In genomic region chr1:75338091-75338694, GRCm38 (mm10) we compare ENCODE assay signal across 10 mouse cellular contexts. TPM values are rescaled to one million over a fixed set of nuclear protein-coding genes. Genes with fewer than 3 reads are reported as not detected.
DNase-seq lines count a peak whose midpoint lies in the region; ATAC-seq and TF ChIP-seq lines count a peak whose summit lies in the region.
"Had no signal": no experiment of that assay in that cellular context is flagged by ENCODE, and none has a peak within 500 bp of the region (broad histone marks: within the 10 kb centered on the region; RNA-seq: fewer than 3 reads in every experiment).

No protein-coding gene starts in this region.

- intact Hi-C loops in heart, adult 2 months (cut with DNase I), result no loop called here

- peak overlapping the region; percentile 29 for H3K4me2 ChIP-seq in kidney, embryonic 14.5 days (replicated peaks; ENCODE audit: low read depth, low read length)
- H3K4me2 ChIP-seq in intestine, embryonic 14.5 days (ENCODE audit: low read length), result peak overlapping the region; percentile 32
- H3K4me2 ChIP-seq in midbrain, embryonic 16.5 days (ENCODE audit: low read length), result no peak overlapping the region

- no peak for TF ChIP-seq POLR2A in brain, embryonic 14.5 days (IDR thresholded peaks at IDR 0.05; ENCODE audit: borderline replicate concordance, extremely low read depth, insufficient read depth, insufficient read length, poor library complexity, severe bottlenecking)
- TF ChIP-seq POLR2A in heart, adult 2 months (IDR thresholded peaks at IDR 0.05; ENCODE audit: insufficient read depth, low read depth, low read length), result no peak

- no peaks in the 10 kb centered on the region for H3K36me3 ChIP-seq in kidney, embryonic 14.5 days (ENCODE audit: control insufficient read depth, insufficient read depth, low read length)
- no peaks in the 10 kb centered on the region for H3K36me3 ChIP-seq in intestine, embryonic 14.5 days (ENCODE audit: control insufficient read depth, insufficient read depth, low read length)
- H3K36me3 ChIP-seq in midbrain, embryonic 16.5 days (ENCODE audit: control insufficient read depth, insufficient read depth, low read length), result no peaks in the 10 kb centered on the region
- H3K36me3 ChIP-seq in heart, adult 2 months (ENCODE audit: control insufficient read depth, insufficient read depth, low read length), result no peaks in the 10 kb centered on the region

- H3K4me1 ChIP-seq in kidney, embryonic 14.5 days (ENCODE audit: control insufficient read depth, insufficient read depth, low read length), result peaks cover 30% of the 10 kb centered on the region
- H3K4me1 ChIP-seq in intestine, embryonic 14.5 days (replicated peaks; ENCODE audit: control insufficient read depth, insufficient read depth, low read length), result peaks cover 29% of the 10 kb centered on the region
- H3K4me1 ChIP-seq in midbrain, embryonic 16.5 days (ENCODE audit: control insufficient read depth, insufficient read depth, low read length), result peaks cover 24% of the 10 kb centered on the region
- no peaks in the 10 kb centered on the region for H3K4me1 ChIP-seq in heart, adult 2 months (ENCODE audit: control insufficient read depth, insufficient read depth, low read length)

- H3K27me3 ChIP-seq in kidney, embryonic 14.5 days (ENCODE audit: control insufficient read depth, insufficient read depth, low read length), result no peaks in the 10 kb centered on the region
- H3K27me3 ChIP-seq in intestine, embryonic 14.5 days (replicated peaks; ENCODE audit: control insufficient read depth, insufficient read depth, low read length), result no peaks in the 10 kb centered on the region
- H3K27me3 ChIP-seq in midbrain, embryonic 16.5 days (ENCODE audit: control insufficient read depth, insufficient read depth, low read depth, low read length), result no peaks in the 10 kb centered on the region
- H3K27me3 ChIP-seq in heart, adult 2 months (ENCODE audit: control insufficient read depth, insufficient read depth, low read length), result no peaks in the 10 kb centered on the region

- no peaks in the 10 kb centered on the region for H3K79me2 ChIP-seq in heart, adult 2 months (replicated peaks; ENCODE audit: control insufficient read depth, insufficient read depth, low read length)

- no peak for TF ChIP-seq EP300 in heart, adult 2 months (IDR thresholded peaks at IDR 0.05; ENCODE audit: insufficient read depth, low read depth, low read length)

- no peak for TF ChIP-seq CTCF in brain, embryonic 14.5 days (IDR thresholded peaks at IDR 0.05; ENCODE audit: borderline replicate concordance, extremely low read depth, insufficient read depth, insufficient read length)
- no peak for TF ChIP-seq CTCF in heart, adult 2 months (IDR thresholded peaks at IDR 0.05)

- WGBS in kidney, embryonic 14.5 days, result 2% methylated on average over 11 of the region's 11 CpGs
- 8% methylated on average over 11 of the region's 11 CpGs for WGBS in intestine, embryonic 14.5 days
- WGBS in midbrain, embryonic 16.5 days, result 19% methylated on average over 11 of the region's 11 CpGs
- 54% methylated on average over 11 of the region's 11 CpGs for WGBS in heart, adult 2 months

- no peak for DNase-seq in kidney, adult 9 months
- peak; percentile 69 for DNase-seq in brain, embryonic 14.5 days (ENCODE audit: low read depth)
- DNase-seq in intestine, embryonic 14.5 days (ENCODE audit: low spot score), result no peak
- DNase-seq in ovary, postnatal 36 days (ENCODE audit: low spot score), result no peak
- DNase-seq in heart, adult 2 months, result no peak
- DNase-seq in layer of hippocampus, adult 9-11 months, result no peak

- H3K9me3 ChIP-seq in kidney, embryonic 14.5 days (ENCODE audit: control insufficient read depth, low read length), result no peaks in the 10 kb centered on the region
- no peaks in the 10 kb centered on the region for H3K9me3 ChIP-seq in intestine, embryonic 14.5 days (ENCODE audit: control insufficient read depth, low read length)
- no peaks in the 10 kb centered on the region for H3K9me3 ChIP-seq in midbrain, embryonic 16.5 days (replicated peaks; ENCODE audit: control insufficient read depth, low read length, poor library complexity, severe bottlenecking)

- no peak overlapping the region for H3K9ac ChIP-seq in kidney, embryonic 14.5 days (ENCODE audit: low read depth, low read length)
- H3K9ac ChIP-seq in intestine, embryonic 14.5 days (ENCODE audit: low read length), result no peak overlapping the region
- H3K9ac ChIP-seq in midbrain, embryonic 16.5 days (ENCODE audit: low read depth, low read length), result peak overlapping the region; percentile 24; the same call in 1 of the 2 replicates
- no peak overlapping the region for H3K9ac ChIP-seq in heart, adult 2 months (ENCODE audit: low read depth, low read length)

- no peak overlapping the region for H3K4me3 ChIP-seq in kidney, embryonic 14.5 days (ENCODE audit: low read length)
- H3K4me3 ChIP-seq in intestine, embryonic 14.5 days (ENCODE audit: low read depth, low read length), result no peak overlapping the region
- H3K4me3 ChIP-seq in midbrain, embryonic 16.5 days (ENCODE audit: low read depth, low read length), result no peak overlapping the region
- H3K4me3 ChIP-seq in heart, adult 2 months, result no peak overlapping the region

- peak; percentile 49 for ATAC-seq in kidney, embryonic 14.5 days (ENCODE audit: low FRiP score, low TSS enrichment)
- ATAC-seq in intestine, embryonic 14.5 days (replicated peaks; ENCODE audit: low FRiP score, low TSS enrichment, low read depth), result peak; percentile 61
- ATAC-seq in midbrain, embryonic 16.5 days, result peak; percentile 34

- H3K27ac ChIP-seq in kidney, embryonic 14.5 days (ENCODE audit: low read depth, low read length), result peak overlapping the region; percentile 76
- peak overlapping the region; percentile 54; the same call in 1 of the 2 replicates for H3K27ac ChIP-seq in intestine, embryonic 14.5 days (ENCODE audit: low read depth)
- peak overlapping the region; percentile 25 for H3K27ac ChIP-seq in midbrain, embryonic 16.5 days (ENCODE audit: low read length)
- H3K27ac ChIP-seq in heart, adult 2 months, result no peak overlapping the region

RNA-seq across cellular contexts. Expression of gene Dnpep, which starts 20.4 kb away (rescaled TPM):
- 146 and 150 TPM in 2 replicates for polyA plus RNA-seq in kidney, embryonic 14.5 days (2014; fragmentation: Nextera tagmentation; extraction: Ambion mirVana)
- polyA plus RNA-seq in brain, embryonic 14.5 days (2012; rRNA removed), result 140 and 189 TPM in 2 replicates
- polyA plus RNA-seq in intestine, embryonic 14.5 days (2014; fragmentation: Nextera tagmentation; extraction: Ambion mirVana), result 133 and 137 TPM in 2 replicates
- 136 and 145 TPM in 2 replicates for polyA plus RNA-seq in midbrain, embryonic 16.5 days (2015; fragmentation: Nextera tagmentation; extraction: Ambion mirVana)
- 10 to 100 TPM; 70.3 to 84.6 TPM for total RNA-seq in heart, adult 2 months (2021)
- polyA plus RNA-seq in heart, adult 2 months (2012; rRNA removed), result 123 and 136 TPM in 2 replicates

RNA-seq across cellular contexts. Expression of gene Des, which starts 21.9 kb away (rescaled TPM):
- 41.5 and 51.6 TPM in 2 replicates for polyA plus RNA-seq in kidney, embryonic 14.5 days (2014; fragmentation: Nextera tagmentation; extraction: Ambion mirVana)
- 1.0 and 1.4 TPM in 2 replicates for polyA plus RNA-seq in brain, embryonic 14.5 days (2012; rRNA removed)
- 72.4 and 73.2 TPM in 2 replicates for polyA plus RNA-seq in intestine, embryonic 14.5 days (2014; fragmentation: Nextera tagmentation; extraction: Ambion mirVana)
- polyA plus RNA-seq in midbrain, embryonic 16.5 days (2015; fragmentation: Nextera tagmentation; extraction: Ambion mirVana), result 1.2 and 1.7 TPM in 2 replicates
- total RNA-seq in heart, adult 2 months (2021), result 1,000 to 10,000 TPM; 1,224 to 1,521 TPM
- polyA plus RNA-seq in heart, adult 2 months (2012; rRNA removed), result 719 and 781 TPM in 2 replicates
- total RNA-seq: hematopoietic stem cell, adult 5-6 weeks; monocyte, adult 5-6 weeks had no signal

RNA-seq across cellular contexts. Expression of gene Speg, which starts 36.9 kb away (rescaled TPM):
- polyA plus RNA-seq in kidney, embryonic 14.5 days (2014; fragmentation: Nextera tagmentation; extraction: Ambion mirVana), result 39.6 and 43.5 TPM in 2 replicates
- polyA plus RNA-seq in brain, embryonic 14.5 days (2012; rRNA removed), result 49.2 and 56.1 TPM in 2 replicates
- polyA plus RNA-seq in intestine, embryonic 14.5 days (2014; fragmentation: Nextera tagmentation; extraction: Ambion mirVana), result 46.7 and 55.2 TPM in 2 replicates
- polyA plus RNA-seq in midbrain, embryonic 16.5 days (2015; fragmentation: Nextera tagmentation; extraction: Ambion mirVana), result 17.7 and 20.8 TPM in 2 replicates
- total RNA-seq in heart, adult 2 months (2021), result 100 to 1,000 TPM; 131 to 135 TPM
- 94.0 and 109 TPM in 2 replicates for polyA plus RNA-seq in heart, adult 2 months (2012; rRNA removed)
- total RNA-seq: monocyte, adult 5-6 weeks had no signal

RNA-seq across cellular contexts. Expression of gene Resp18, which starts 60.0 kb away (rescaled TPM):
- polyA plus RNA-seq in kidney, embryonic 14.5 days (2014; fragmentation: Nextera tagmentation; extraction: Ambion mirVana), result not detected in 2 replicates
- polyA plus RNA-seq in brain, embryonic 14.5 days (2012; rRNA removed), result 78.9 and 87.2 TPM in 2 replicates
- 13.0 and 13.4 TPM in 2 replicates for polyA plus RNA-seq in intestine, embryonic 14.5 days (2014; fragmentation: Nextera tagmentation; extraction: Ambion mirVana)
- 209 and 241 TPM in 2 replicates for polyA plus RNA-seq in midbrain, embryonic 16.5 days (2015; fragmentation: Nextera tagmentation; extraction: Ambion mirVana)
- not detected for total RNA-seq in heart, adult 2 months (2021)
- polyA plus RNA-seq in heart, adult 2 months (2012; rRNA removed), result 0.39 TPM in 1 of 2 replicates, not detected in the other
- total RNA-seq: hematopoietic stem cell, adult 5-6 weeks; monocyte, adult 5-6 weeks had no signal

Comparison
In these comparisons a context has a peak if more than half of its experiments do, and no peak if none do; other contexts are left out.
1. RNA of gene Des, which starts 21.9 kb away (polyA plus RNA-seq): 719 to 781 TPM in heart, adult 2 months, 72.4 to 73.2 TPM in intestine, embryonic 14.5 days and 41.5 to 51.6 TPM in kidney, embryonic 14.5 days; 1.0 to 1.4 TPM in brain, embryonic 14.5 days and 1.2 to 1.7 TPM in midbrain, embryonic 16.5 days; every median in the first group is over 10 times any median in the second.
2. Peak in every context shown above with its lines, with median percentiles within 50 percentile points of each other: ATAC-seq.